Mouse (Mus musculus) forebrain, embryonic 16.5 days (tissue): ENCODE measurements around the gene Pnrc2. TPM values are rescaled to one million over a fixed set of nuclear protein-coding genes. Genes with fewer than 3 reads are reported as not detected.
A peak's percentile ranks its signal among the peaks of the same experiment; 100 is the strongest.

ENCODE experiments used
- ATAC-seq: fragments of 200-750 bp; cut with Nextera tagmentation; 2 replicates; pipeline ENCODE4 v1.8.0; 2017; ENCODE audit warnings: mild to moderate bottlenecking, moderate library complexity
- H3K27ac ChIP-seq: fragments of 300-500 bp; sonication (generic); 2 replicates; pipeline ENCODE4 v1.5.1; 2014; ENCODE audit warnings: low read length, control low read depth
- H3K27me3 ChIP-seq: fragments of 300-500 bp; sonication (generic); replicated peaks from 2 replicates; pipeline ENCODE4 v1.6.1; 2014; ENCODE audit warnings: low read length; ENCODE audit not compliant: control insufficient read depth, insufficient read depth
- H3K36me3 ChIP-seq: fragments of 300-500 bp; sonication (generic); 2 replicates; pipeline ENCODE4 v1.6.1; 2014; ENCODE audit not compliant: control insufficient read depth, insufficient read depth
- H3K4me1 ChIP-seq: fragments of 300-500 bp; sonication (generic); replicated peaks from 2 replicates; pipeline ENCODE4 v1.6.1; 2014; ENCODE audit warnings: low read length; ENCODE audit not compliant: control insufficient read depth, insufficient read depth
- H3K4me2 ChIP-seq: fragments of 300-500 bp; sonication (generic); 2 replicates; pipeline ENCODE4 v1.6.1; 2014; ENCODE audit warnings: mild to moderate bottlenecking, low read length, control low read depth
- H3K4me3 ChIP-seq: fragments of 300-500 bp; sonication (generic); replicated peaks from 2 replicates; pipeline ENCODE4 v1.5.1; 2014; ENCODE audit warnings: mild to moderate bottlenecking, low read length, control low read depth
- H3K9ac ChIP-seq: fragments of 300-500 bp; sonication (generic); replicated peaks from 2 replicates; pipeline ENCODE4 v1.6.1; 2014; ENCODE audit warnings: low read depth, low read length, control low read depth
- H3K9me3 ChIP-seq: fragments of 300-500 bp; sonication (generic); 2 replicates; pipeline ENCODE4 v1.6.1; 2016; ENCODE audit warnings: low read length; ENCODE audit not compliant: control insufficient read depth
- WGBS: fragments of 180-500 bp; shearing (Covaris S2); extraction: QIAGEN DNeasy Blood & Tissue Kit; methylation state at CpG from one replicate; pipeline ENCODE4 v1.1.7; 2014; 5-methylcytosine and 5-hydroxymethylcytosine counted together
- polyA plus RNA-seq: library from polyadenylated mRNA; unstranded; fragments of >200 nt; fragmentation: Nextera tagmentation; extraction: Ambion mirVana; gene quantifications from 2 replicates; pipeline ENCODE4 v1.2.1, GENCODE M21; 2015

The Pnrc2 gene
- polyA plus RNA-seq, 1 experiment from 2014 or later: 120 TPM

DNA sequence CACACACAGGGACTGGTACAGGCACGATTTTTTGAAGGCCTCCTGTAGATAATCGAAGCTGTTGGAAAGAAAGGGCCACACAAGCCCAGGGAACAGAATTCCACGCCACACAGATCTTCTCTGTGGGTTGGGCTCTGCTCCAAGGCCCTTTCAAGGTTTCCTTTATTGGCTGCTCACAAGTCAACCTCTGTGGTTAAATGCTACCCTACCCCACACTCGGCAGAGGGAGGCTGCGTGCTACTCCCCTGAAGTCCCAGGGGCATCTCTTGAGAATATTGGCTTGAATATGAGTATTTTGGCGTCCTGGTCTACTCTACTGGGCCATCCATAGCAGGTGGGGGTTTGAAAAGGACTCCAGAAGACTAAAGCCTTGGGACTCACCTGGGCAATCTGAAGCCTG lies 22.5 kb upstream of the Pnrc2 start:
- no peak for ATAC-seq
- H3K4me2 ChIP-seq: no peak overlapping the region
- H3K27ac ChIP-seq: no peak overlapping the region
- no peaks in the 10 kb centered on the region for H3K9me3 ChIP-seq
- no peaks in the 10 kb centered on the region for H3K4me1 ChIP-seq
- H3K9ac ChIP-seq: no peak overlapping the region
- no peaks in the 10 kb centered on the region for H3K27me3 ChIP-seq
- 71% methylated on average over 6 of the region's 6 CpGs for WGBS
- no peak overlapping the region for H3K4me3 ChIP-seq
- H3K36me3 ChIP-seq: no peaks in the 10 kb centered on the region

DNA sequence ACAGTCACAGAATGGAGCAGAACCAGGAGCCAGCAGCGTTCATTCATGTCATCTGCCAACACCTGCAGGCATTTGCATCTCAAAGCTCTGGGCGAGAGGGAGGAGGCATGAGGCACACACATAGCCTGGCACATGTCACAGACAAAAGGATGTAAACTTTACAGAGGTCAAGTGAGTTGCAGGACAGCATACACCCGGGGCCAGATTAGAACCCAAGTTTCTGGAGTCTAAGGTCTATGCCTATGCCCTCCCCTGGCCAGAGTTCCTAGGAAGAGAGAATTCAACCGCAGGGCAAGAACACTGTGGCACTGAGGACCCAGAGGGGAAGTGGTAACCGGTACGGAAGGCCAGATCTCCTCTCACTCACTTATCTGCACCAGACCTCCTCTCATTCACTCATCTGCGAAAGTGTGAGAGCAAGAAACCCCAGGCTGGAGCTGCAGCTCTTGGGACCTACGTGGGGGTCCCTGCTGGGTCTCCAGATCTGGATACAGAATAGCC lies 21.5 kb upstream of the Pnrc2 start, which contains the start of gene Cnr2:
Gene Cnr2 (plus strand): TSS at position 324 of the 501 bp plus-strand sequence.
- ATAC-seq: no peak
- Histone ChIP-seq H3K4me1 (no peaks in the 10 kb centered on the region), H3K27me3 (no peaks in the 10 kb centered on the region), H3K9me3 (no peaks in the 10 kb centered on the region), H3K4me3 (no peak within 1 kb of the TSS), H3K4me2 (no peak within 1 kb of the TSS), H3K27ac (no peak within 1 kb of the TSS), H3K9ac (no peak within 1 kb of the TSS), H3K36me3 (no peaks in the 10 kb centered on the region)
- WGBS: 66% methylated on average over 8 of the region's 8 CpGs

DNA sequence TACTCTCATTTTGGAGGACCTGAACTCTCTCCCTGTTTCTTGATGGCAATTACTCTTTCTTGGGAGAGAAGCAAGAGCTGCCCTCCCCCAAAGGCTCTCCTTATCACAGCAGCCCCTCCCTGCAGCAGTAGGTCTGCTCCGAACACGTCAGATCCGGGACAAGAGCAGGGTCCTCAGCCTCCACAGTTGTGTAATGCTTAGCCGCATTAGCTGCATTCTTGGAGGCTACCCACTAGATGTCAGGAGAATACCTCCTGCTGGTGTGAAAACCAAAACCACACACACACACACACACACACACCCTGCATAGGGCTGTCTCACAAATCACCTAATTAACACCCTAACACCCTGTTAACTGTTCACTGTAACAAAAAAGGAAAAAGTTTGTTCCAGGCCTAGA lies 19.2 kb upstream of the Pnrc2 start:
- Histone ChIP-seq H3K27me3 (no peaks in the 10 kb centered on the region), H3K36me3 (no peaks in the 10 kb centered on the region), H3K4me1 (no peaks in the 10 kb centered on the region), H3K9ac (no peak overlapping the region), H3K27ac (no peak overlapping the region), H3K4me3 (no peak overlapping the region), H3K4me2 (no peak overlapping the region), H3K9me3 (no peaks in the 10 kb centered on the region)
- 68% methylated on average over 4 of the region's 4 CpGs for WGBS
- no peak for ATAC-seq

DNA sequence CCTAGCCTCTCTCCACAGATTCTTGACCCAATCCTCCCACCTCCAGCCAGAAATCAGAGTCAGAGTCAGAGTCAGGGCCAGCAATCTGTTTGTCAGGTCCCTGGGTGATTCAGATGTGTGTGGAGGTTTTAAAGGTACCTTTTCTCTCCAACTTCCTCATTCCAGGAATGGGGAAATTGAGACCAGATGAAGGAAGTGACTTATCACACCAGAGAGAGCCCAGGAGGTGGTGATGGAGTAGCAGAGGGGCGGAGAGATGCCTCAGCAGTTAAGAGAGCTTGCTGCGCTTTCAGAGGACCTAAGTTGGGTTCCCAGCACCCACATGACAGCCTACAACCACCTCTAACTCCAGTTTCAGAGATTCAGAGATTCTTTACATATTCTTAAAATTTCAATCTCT lies 17.9 kb upstream of the Pnrc2 start:
- no peak overlapping the region for H3K9ac ChIP-seq
- no peaks in the 10 kb centered on the region for H3K9me3 ChIP-seq
- H3K27me3 ChIP-seq: no peaks in the 10 kb centered on the region
- no peak overlapping the region for H3K4me2 ChIP-seq
- WGBS: 89% methylated on average over 2 of the region's 2 CpGs
- H3K36me3 ChIP-seq: no peaks in the 10 kb centered on the region
- no peak overlapping the region for H3K27ac ChIP-seq
- H3K4me1 ChIP-seq: no peaks in the 10 kb centered on the region
- H3K4me3 ChIP-seq: no peak overlapping the region
- ATAC-seq: no peak

DNA sequence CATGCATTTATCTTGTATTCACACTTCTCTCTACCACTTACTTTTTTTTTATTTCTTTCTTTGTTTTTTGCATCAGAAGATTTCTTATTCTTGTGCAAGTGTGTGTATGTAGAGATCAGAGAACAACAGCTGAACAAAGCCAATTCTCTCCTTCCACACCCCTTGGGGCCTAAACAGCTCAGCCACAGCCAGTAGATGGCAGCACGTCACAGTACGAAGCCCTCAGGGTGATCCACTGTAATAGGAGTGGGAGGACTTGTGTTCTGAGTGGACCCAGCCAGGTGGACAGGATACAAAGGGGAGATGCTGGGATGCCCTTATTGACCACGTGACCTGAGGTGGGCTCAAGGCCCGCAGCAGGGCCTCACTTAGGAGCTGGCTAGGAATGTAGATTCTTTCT lies 16.2 kb upstream of the Pnrc2 start:
- Histone ChIP-seq H3K4me1 (no peaks in the 10 kb centered on the region), H3K9ac (no peak overlapping the region), H3K27ac (no peak overlapping the region), H3K4me3 (no peak overlapping the region), H3K36me3 (no peaks in the 10 kb centered on the region), H3K27me3 (no peaks in the 10 kb centered on the region), H3K4me2 (no peak overlapping the region), H3K9me3 (no peaks in the 10 kb centered on the region)
- 3% methylated on average over 4 of the region's 4 CpGs for WGBS
- ATAC-seq: peak; percentile 79

DNA sequence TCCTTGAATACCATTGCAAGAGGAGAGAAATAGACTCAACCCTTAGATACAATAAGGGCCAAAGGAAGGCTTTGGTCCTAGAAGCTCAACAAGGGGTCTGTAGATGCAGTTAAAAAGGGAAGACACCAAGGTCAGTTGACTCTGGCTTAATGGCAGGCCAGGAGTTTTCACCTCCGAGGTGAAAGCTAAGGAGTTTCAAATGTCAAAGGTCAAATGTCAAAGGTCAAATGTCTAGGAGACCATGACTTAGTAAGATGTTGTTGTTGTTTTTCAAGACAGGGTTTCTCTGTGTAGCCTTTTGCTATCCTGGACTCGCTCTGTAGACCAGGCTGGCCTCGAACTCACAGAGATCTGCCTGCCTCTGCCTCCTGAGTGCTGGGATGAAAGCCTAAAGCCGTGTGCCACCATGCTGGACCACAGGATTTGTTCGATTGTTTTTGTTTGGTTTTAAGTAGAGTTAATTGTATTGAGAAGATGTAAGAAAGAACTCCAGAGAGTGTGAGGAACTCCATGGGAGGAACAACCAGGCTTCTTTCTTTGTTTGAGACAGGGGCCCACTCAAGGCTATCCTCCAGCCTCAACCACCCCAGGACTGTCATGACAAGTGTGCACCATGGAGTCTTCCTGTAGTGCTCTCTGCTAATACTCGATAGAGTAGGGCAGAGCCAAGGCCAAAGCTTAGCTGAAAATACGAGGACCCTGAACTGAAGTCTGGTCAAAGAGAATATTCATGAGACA lies 15.7 kb upstream of the Pnrc2 start:
- no peak for ATAC-seq
- Histone ChIP-seq H3K4me3 (no peak overlapping the region), H3K27ac (no peak overlapping the region), H3K9me3 (no peaks in the 10 kb centered on the region), H3K36me3 (no peaks in the 10 kb centered on the region), H3K9ac (no peak overlapping the region), H3K27me3 (no peaks in the 10 kb centered on the region), H3K4me1 (no peaks in the 10 kb centered on the region), H3K4me2 (no peak overlapping the region)
- WGBS: 85% methylated on average over 7 of the region's 7 CpGs

DNA sequence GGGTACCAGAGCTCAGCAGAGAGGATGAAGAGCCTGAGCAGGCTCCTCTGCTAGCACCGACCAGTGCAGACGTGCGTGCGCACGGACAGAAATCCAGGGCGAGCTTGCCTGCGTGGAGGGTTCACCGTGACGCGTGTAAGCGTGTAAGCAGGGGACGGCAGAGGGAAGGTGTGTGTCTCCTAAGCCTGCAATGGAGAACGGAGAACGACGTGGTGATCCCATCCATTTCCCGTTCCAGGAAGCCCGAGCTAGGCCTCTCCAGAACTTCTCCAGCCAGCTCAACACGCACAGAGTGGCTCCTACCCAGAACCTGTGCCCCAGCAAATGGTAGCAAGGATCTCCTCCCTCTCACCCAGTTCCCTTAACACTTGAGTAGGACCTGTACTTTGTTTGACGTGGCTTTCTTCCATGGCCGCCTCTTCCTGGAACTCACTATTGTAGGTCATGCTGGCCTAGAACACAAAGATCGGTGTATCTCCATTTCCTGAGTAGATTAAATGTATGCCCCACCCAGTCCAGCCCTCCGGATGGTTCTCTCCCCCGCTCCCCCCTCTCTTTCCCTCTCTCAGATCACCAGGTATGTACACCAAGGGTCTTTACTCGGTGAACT lies 14.9 kb upstream of the Pnrc2 start:
- H3K9ac ChIP-seq: no peak overlapping the region
- no peaks in the 10 kb centered on the region for H3K36me3 ChIP-seq
- H3K27ac ChIP-seq: no peak overlapping the region
- no peak for ATAC-seq
- 94% methylated on average over 24 of the region's 24 CpGs for WGBS
- no peak overlapping the region for H3K4me2 ChIP-seq
- no peak overlapping the region for H3K4me3 ChIP-seq
- no peaks in the 10 kb centered on the region for H3K27me3 ChIP-seq
- H3K4me1 ChIP-seq: no peaks in the 10 kb centered on the region
- H3K9me3 ChIP-seq: no peaks in the 10 kb centered on the region

DNA sequence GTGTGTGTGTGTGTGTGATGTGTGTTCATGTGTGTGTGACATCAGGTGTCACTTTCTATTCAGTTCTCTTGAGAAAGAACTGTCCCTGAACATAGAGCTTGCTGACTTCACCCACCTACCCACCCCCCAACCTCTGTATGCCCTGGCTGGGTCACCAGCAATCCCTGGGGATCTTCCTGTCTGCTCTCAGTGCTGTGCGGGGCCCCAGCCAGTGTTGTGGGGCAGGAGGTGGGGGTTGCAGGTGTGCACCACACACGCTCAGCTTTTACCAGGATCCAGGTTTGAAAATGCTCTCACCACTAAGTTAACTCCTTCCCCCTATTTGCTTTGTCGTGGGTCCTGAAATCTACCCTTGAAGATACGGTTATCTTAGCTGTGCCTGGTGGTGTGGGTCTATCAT lies 12.5 kb upstream of the Pnrc2 start:
- 88% methylated on average over 4 of the region's 4 CpGs for WGBS
- H3K4me3 ChIP-seq: no peak overlapping the region
- H3K9me3 ChIP-seq: no peaks in the 10 kb centered on the region
- no peaks in the 10 kb centered on the region for H3K4me1 ChIP-seq
- no peak for ATAC-seq
- H3K9ac ChIP-seq: no peak overlapping the region
- no peaks in the 10 kb centered on the region for H3K27me3 ChIP-seq
- H3K36me3 ChIP-seq: no peaks in the 10 kb centered on the region
- no peak overlapping the region for H3K4me2 ChIP-seq
- no peak overlapping the region for H3K27ac ChIP-seq

DNA sequence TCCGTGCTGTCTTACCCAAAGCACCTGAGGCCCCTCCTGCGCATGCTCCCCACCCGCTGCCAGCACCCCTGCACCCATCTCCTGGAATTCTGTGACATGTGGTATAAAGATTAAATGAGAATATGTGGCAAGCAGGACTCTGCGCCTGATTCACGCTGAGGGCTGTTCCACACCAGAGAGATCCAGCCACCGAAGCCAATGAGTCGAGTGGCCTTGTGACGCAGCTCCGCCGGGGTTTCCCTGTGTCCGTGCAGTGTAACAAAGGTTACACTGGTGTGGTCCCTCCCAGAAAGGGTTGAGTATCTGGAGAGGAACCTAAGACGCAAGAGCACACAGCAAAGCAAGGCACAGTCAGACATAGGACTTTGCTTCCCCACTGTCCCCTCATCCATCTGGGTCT lies 12.0 kb upstream of the Pnrc2 start:
- Histone ChIP-seq H3K27ac (no peak overlapping the region), H3K4me1 (no peaks in the 10 kb centered on the region), H3K4me2 (no peak overlapping the region), H3K4me3 (no peak overlapping the region), H3K9ac (no peak overlapping the region), H3K9me3 (no peaks in the 10 kb centered on the region), H3K36me3 (no peaks in the 10 kb centered on the region), H3K27me3 (no peaks in the 10 kb centered on the region)
- WGBS: 92% methylated on average over 12 of the region's 12 CpGs
- ATAC-seq: no peak
